Mouse (Mus musculus) forebrain, embryonic 15.5 days (tissue): Measurements from ENCODE around the gene 3110082I17Rik. TPM values are rescaled to one million over a fixed set of nuclear protein-coding genes. Genes with fewer than 3 reads are reported as not detected.

Experiments used
- ATAC-seq: fragments of 200-750 bp; cut with Nextera tagmentation; replicated peaks from 2 replicates; pipeline ENCODE4 v1.8.0; 2017; ENCODE audit warnings: mild to moderate bottlenecking, moderate TSS enrichment, moderate library complexity
- H3K27ac ChIP-seq: fragments of 300-500 bp; sonication (generic); replicated peaks from 2 replicates; pipeline ENCODE4 v1.5.1; 2015; ENCODE audit warnings: mild to moderate bottlenecking, inconsistent platforms
- H3K27me3 ChIP-seq: fragments of 300-500 bp; sonication (generic); 2 replicates; pipeline ENCODE4 v1.6.1; 2015; ENCODE audit warnings: inconsistent platforms
- H3K36me3 ChIP-seq: fragments of 300-500 bp; sonication (generic); 2 replicates; pipeline ENCODE4 v1.6.1; 2015; ENCODE audit warnings: mild to moderate bottlenecking, inconsistent platforms
- H3K4me1 ChIP-seq: fragments of 300-500 bp; sonication (generic); 2 replicates; pipeline ENCODE4 v1.6.1; 2015; ENCODE audit warnings: inconsistent platforms
- H3K4me2 ChIP-seq: fragments of 300-500 bp; sonication (generic); replicated peaks from 2 replicates; pipeline ENCODE4 v1.6.1; 2015; ENCODE audit warnings: mild to moderate bottlenecking, inconsistent platforms
- H3K4me3 ChIP-seq: fragments of 300-500 bp; sonication (generic); 2 replicates; pipeline ENCODE4 v1.5.1; 2015; ENCODE audit warnings: mild to moderate bottlenecking, inconsistent platforms
- H3K9ac ChIP-seq: fragments of 300-500 bp; sonication (generic); replicated peaks from 2 replicates; pipeline ENCODE4 v1.6.1; 2015; ENCODE audit warnings: mild to moderate bottlenecking, inconsistent platforms
- H3K9me3 ChIP-seq: fragments of 300-500 bp; sonication (generic); 2 replicates; pipeline ENCODE4 v1.6.1; 2016; ENCODE audit warnings: inconsistent platforms
- WGBS: fragments of 180-500 bp; shearing (Covaris S2); methylation state at CpG from one replicate; pipeline ENCODE4 v1.1.7; 2015; ENCODE audit warnings: mixed read lengths; 5-methylcytosine and 5-hydroxymethylcytosine counted together
- polyA plus RNA-seq: library from polyadenylated mRNA; unstranded; fragments of >200 nt; fragmentation: Nextera tagmentation; extraction: Ambion mirVana; gene quantifications from 2 replicates; pipeline ENCODE4 v1.2.1, GENCODE M21; 2015

Gene 3110082I17Rik
- polyA plus RNA-seq, 1 experiment from 2014 or later: 20.4 TPM

DNA sequence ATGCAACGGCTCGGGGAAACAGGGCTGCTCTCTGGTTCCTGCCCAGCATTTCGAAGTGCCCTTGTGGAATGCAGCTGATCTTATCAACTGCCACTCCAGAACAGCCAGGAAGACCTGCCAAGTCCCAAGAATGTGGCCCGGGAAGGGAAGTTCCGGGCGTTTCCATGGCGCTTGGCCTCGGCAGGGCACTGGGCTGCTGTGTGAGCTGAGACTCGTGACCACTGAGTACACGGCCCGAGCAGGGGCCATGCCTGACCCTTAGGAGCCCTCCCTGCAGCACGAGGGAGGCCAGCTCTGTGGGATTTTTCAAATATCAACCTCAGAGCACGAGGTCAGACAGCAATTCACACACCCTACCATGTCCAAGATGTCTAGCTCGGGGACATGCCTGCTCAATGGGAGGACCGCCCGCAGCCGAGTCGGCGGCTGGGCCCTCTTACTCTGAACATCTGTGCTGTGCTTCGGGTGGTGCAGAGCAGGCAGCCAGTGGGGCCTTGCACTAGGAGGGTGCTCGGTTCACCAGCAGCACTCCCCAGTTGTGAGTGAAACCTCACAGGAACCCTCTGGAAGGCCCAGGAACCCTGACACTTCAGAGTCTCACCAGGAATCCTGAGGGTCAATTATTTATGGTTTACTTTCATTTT is 81.2 kb downstream of the 3110082I17Rik start:
- H3K27ac ChIP-seq: no peak overlapping the region
- peaks cover 17% of the 10 kb centered on the region for H3K4me1 ChIP-seq
- H3K9me3 ChIP-seq: no peaks in the 10 kb centered on the region
- H3K9ac ChIP-seq: no peak overlapping the region
- no peaks in the 10 kb centered on the region for H3K36me3 ChIP-seq
- H3K4me3 ChIP-seq: no peak overlapping the region
- WGBS: 64% methylated on average over 21 of the region's 21 CpGs
- no peak for ATAC-seq
- no peak overlapping the region for H3K4me2 ChIP-seq
- no peaks in the 10 kb centered on the region for H3K27me3 ChIP-seq

DNA sequence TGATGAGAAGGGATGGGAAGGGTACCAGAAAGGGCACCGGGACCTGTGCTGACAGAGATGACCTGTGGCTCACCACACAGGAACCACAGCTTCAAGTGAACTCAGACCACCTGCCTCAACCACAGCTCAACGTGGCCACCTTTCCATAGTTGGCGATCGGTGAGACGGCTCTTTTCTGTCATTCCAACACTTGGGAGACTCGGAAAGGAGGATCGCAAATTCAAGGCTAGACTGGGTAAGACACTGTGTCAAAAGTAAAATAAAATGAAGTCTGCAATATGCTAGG is 82.1 kb downstream of the 3110082I17Rik start:
- Histone ChIP-seq H3K4me3 (no peak overlapping the region), H3K9me3 (no peaks in the 10 kb centered on the region), H3K36me3 (no peaks in the 10 kb centered on the region), H3K4me2 (no peak overlapping the region), H3K4me1 (peaks cover 17% of the 10 kb centered on the region), H3K9ac (no peak overlapping the region), H3K27ac (no peak overlapping the region), H3K27me3 (no peaks in the 10 kb centered on the region)
- 88% methylated on average over 7 of the region's 7 CpGs for WGBS
- no peak for ATAC-seq

DNA sequence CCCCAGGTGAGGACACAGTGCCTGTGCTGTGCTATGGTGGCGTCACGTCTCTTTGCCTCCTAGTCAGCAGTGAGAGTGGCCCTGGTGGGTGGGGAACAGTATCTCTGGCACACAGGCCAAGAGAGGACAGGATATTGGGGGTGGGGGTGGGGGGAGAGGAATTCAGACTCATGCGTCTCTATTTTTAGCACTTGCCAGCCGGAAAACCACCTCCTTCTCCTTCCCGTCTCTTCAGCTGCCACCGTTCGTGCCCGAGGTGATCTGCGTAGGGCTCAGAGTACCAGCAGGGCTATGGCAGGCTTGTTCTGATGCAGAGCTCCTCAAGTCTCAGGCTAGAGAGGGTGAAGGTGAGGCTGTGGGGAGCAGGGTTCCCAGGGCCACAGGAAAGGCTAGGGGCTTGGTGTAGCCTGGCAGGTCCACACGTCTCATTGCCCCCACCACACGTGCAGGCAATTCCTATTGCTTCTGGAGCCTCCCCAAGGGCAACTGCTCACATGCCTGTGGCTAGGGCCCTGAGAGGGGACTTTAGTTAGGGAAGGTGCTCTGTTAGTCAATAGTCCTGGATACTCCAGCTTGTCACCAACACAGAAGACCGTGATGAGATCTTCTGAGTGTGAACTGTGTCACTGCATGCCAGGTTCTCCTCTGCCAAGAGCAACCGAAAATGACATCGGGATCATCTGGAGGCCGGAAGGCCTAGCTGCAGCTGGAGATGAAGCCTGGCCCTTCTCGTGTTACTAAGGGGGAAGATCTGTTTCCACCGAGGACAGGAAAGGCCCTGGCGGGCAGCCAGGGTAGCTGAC is 82.7 kb downstream of the 3110082I17Rik start, which contains the start of gene Gpr146:
TSS of gene Gpr146 (plus strand) at position 230 of the 803 bp plus-strand sequence.
- WGBS: 78% methylated on average over 18 of the region's 18 CpGs
- no peak within 1 kb of the TSS for H3K4me2 ChIP-seq
- H3K4me1 ChIP-seq: peaks cover 18% of the 10 kb centered on the region
- no peak for ATAC-seq
- no peaks in the 10 kb centered on the region for H3K36me3 ChIP-seq
- no peaks in the 10 kb centered on the region for H3K9me3 ChIP-seq
- peak within 1 kb of the TSS; percentile 20; the same call in 1 of the 2 replicates for H3K27ac ChIP-seq
- no peak within 1 kb of the TSS for H3K9ac ChIP-seq
- no peaks in the 10 kb centered on the region for H3K27me3 ChIP-seq
- no peak within 1 kb of the TSS for H3K4me3 ChIP-seq

DNA sequence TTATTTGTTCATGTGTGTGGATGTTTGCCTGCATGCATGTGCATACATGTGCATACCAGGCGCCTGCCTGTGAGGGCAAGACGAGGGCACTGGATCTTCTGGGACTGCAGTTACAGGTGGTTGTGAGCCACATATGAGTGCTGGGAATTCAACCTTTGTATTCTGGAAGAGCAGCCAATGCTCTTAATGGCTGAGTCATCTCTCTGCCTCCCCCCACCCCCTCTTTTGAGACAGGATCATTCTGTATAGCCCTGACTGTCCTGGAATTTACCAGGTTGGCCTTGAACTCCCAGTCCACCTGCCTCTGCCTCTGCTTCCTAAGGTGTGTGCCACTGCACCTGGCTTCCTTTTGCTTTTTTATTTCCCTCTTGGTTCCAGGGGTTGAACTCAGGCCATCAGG is 85.5 kb downstream of the 3110082I17Rik start:
- no peak overlapping the region for H3K4me3 ChIP-seq
- H3K36me3 ChIP-seq: no peaks in the 10 kb centered on the region
- 78% methylated on average over 2 of the region's 2 CpGs for WGBS
- no peak overlapping the region for H3K4me2 ChIP-seq
- H3K27ac ChIP-seq: no peak overlapping the region
- peaks cover 20% of the 10 kb centered on the region for H3K4me1 ChIP-seq
- no peak overlapping the region for H3K9ac ChIP-seq
- no peaks in the 10 kb centered on the region for H3K9me3 ChIP-seq
- no peak for ATAC-seq
- no peaks in the 10 kb centered on the region for H3K27me3 ChIP-seq

DNA sequence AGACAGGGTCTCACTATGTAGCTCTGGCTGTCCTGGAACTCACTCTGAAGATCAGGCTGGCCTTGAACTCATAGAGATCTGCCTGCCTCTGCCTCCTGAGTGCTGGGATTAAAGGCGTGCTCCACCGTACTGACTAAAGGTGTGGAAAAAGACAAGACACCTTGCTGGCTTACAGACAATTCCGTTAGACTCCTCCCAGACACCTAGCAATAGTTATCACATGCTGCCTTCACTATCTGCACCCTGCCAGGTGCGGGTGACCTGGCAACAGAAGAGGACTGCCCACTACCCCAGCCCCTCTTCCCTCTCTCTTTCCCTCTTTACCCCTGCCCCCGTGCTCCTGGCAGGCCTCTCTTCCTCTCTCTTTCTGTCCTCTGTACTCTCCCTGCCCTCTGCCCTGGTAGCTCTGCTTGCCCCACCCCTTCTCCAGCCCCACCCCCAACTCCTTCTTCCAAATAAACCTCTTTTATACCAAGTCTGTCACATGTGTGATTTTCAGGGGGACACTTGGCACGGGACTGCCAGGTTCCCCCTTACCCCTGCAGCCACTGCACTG is 86.4 kb downstream of the 3110082I17Rik start:
- Histone ChIP-seq H3K36me3 (no peaks in the 10 kb centered on the region), H3K4me3 (no peak overlapping the region), H3K9me3 (no peaks in the 10 kb centered on the region), H3K9ac (no peak overlapping the region), H3K4me1 (peaks cover 19% of the 10 kb centered on the region), H3K27me3 (no peaks in the 10 kb centered on the region), H3K27ac (no peak overlapping the region), H3K4me2 (no peak overlapping the region)
- ATAC-seq: no peak
- 83% methylated on average over 6 of the region's 6 CpGs for WGBS

DNA sequence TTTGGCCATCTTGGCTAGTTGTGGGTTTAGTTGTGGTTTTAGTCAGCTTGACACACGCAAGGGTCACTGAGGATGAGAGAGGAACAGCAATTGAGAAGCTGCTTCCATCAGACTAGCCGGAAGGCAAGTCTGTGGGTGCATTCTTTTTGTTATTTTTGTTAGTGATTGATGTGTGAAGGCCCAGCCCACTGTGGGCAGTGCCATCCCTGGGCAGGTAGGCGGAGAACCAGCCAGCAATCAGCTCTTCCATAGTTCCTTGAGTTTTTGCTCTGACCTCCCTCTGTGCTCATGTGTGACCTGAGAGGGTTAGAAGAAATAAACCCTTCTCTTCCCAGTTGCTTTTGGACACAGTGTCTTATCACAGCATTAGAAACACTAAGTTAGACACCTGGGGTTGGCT is 87.2 kb downstream of the 3110082I17Rik start:
- WGBS: 82% methylated on average over 3 of the region's 3 CpGs
- Histone ChIP-seq H3K36me3 (no peaks in the 10 kb centered on the region), H3K9ac (no peak overlapping the region), H3K4me1 (peaks cover 18% of the 10 kb centered on the region), H3K4me3 (no peak overlapping the region), H3K27ac (no peak overlapping the region), H3K4me2 (no peak overlapping the region), H3K27me3 (no peaks in the 10 kb centered on the region), H3K9me3 (no peaks in the 10 kb centered on the region)
- no peak for ATAC-seq

- Histone ChIP-seq H3K27ac (peak overlapping the region; percentile 74), H3K4me2 (peak overlapping the region; percentile 79), H3K9ac (peak overlapping the region; percentile 89), H3K36me3 (no peaks in the 10 kb centered on the region), H3K27me3 (no peaks in the 10 kb centered on the region), H3K4me3 (peak overlapping the region; percentile 65), H3K4me1 (peaks cover 18% of the 10 kb centered on the region), H3K9me3 (no peaks in the 10 kb centered on the region)
- ATAC-seq: peak; percentile 91
- WGBS: 2% methylated on average over 39 of the region's 39 CpGs
Observed at GRCm38 (mm10) chr5:139371631-139372401, 88.5 kb downstream of the 3110082I17Rik start.

- 60% methylated on average over 5 of the region's 5 CpGs for WGBS
- no peaks in the 10 kb centered on the region for H3K27me3 ChIP-seq
- peaks cover 18% of the 10 kb centered on the region for H3K4me1 ChIP-seq
- no peaks in the 10 kb centered on the region for H3K9me3 ChIP-seq
- H3K4me3 ChIP-seq: peak overlapping the region; percentile 65; the same call in 1 of the 2 replicates
- H3K27ac ChIP-seq: no peak overlapping the region
- H3K36me3 ChIP-seq: no peaks in the 10 kb centered on the region
- H3K9ac ChIP-seq: no peak overlapping the region
- H3K4me2 ChIP-seq: peak overlapping the region; percentile 79
- ATAC-seq: no peak
Observed at GRCm38 (mm10) chr5:139371118-139371517, 89.2 kb downstream of the 3110082I17Rik start.

DNA sequence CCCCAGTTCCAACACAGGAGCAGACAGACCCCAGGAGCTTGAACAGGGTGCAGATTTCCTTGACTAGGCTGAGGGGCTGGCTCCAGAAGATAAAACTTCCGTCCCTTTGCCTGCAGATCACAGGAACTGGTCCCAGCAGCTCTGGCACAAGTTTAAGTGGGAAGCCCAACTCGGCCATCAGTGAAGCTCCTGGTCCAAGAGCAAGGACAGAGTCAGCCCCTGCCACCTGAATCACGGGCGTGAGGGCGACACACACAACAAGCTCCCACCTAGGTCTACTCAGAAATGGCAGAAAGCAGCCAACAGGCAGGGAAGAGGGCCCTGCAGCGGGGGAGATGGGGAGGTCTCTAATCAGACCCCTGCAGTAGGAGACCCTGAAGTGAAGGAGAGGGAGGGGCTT is 90.0 kb downstream of the 3110082I17Rik start:
- H3K4me3 ChIP-seq: no peak overlapping the region
- no peak overlapping the region for H3K27ac ChIP-seq
- no peak overlapping the region for H3K9ac ChIP-seq
- 92% methylated on average over 6 of the region's 6 CpGs for WGBS
- H3K9me3 ChIP-seq: no peaks in the 10 kb centered on the region
- H3K4me2 ChIP-seq: no peak overlapping the region
- no peak for ATAC-seq
- H3K36me3 ChIP-seq: no peaks in the 10 kb centered on the region
- peaks cover 18% of the 10 kb centered on the region for H3K4me1 ChIP-seq
- H3K27me3 ChIP-seq: no peaks in the 10 kb centered on the region

GRCm38 (mm10) chr5:139368638-139369320 is 91.5 kb downstream of the 3110082I17Rik start:
- no peak overlapping the region for H3K27ac ChIP-seq
- H3K9me3 ChIP-seq: no peaks in the 10 kb centered on the region
- 80% methylated on average over 11 of the region's 11 CpGs for WGBS
- H3K9ac ChIP-seq: no peak overlapping the region
- no peak for ATAC-seq
- H3K4me2 ChIP-seq: no peak overlapping the region
- H3K4me1 ChIP-seq: peaks cover 30% of the 10 kb centered on the region
- H3K4me3 ChIP-seq: no peak overlapping the region
- H3K36me3 ChIP-seq: no peaks in the 10 kb centered on the region
- H3K27me3 ChIP-seq: no peaks in the 10 kb centered on the region

DNA sequence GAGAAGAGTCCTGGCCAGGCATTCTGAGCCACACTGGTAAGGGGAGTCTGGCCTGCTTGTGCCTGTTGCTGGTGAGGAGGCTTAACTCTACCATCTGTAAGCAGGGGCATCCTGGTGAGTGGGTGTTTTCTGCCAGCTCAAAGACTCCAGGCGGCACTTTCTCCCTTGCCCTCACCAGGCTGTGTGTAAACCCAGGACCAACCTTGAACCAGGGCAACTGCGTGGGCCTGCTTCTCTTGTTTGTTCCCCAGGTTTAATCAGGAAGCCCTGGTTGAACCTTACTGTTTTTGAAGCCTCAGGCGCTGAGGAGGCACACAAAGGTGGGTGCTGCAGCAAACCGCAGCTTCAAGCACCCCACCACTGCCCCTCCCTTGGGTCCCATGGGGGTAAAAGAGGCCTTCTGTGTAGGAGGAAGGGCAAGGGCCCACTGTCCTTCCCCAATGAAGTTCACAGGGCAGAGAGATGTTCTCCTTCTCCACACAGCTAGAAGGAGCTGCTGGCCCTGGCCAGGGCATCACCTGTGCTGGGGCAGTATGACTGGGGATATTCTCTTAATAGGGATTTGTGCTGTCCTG is 92.4 kb downstream of the 3110082I17Rik start:
- Histone ChIP-seq H3K4me2 (no peak overlapping the region), H3K9ac (no peak overlapping the region), H3K36me3 (no peaks in the 10 kb centered on the region), H3K4me3 (no peak overlapping the region), H3K4me1 (peaks cover 30% of the 10 kb centered on the region), H3K9me3 (no peaks in the 10 kb centered on the region), H3K27ac (no peak overlapping the region), H3K27me3 (no peaks in the 10 kb centered on the region)
- no peak for ATAC-seq
- WGBS: 90% methylated on average over 4 of the region's 4 CpGs
